Mouse (Mus musculus): ENCODE measurements around the gene Olfr1122.
"Not testable (repeated sequence)": the region's sequence is repeated elsewhere in the genome, so short reads cannot be mapped to it uniquely, and the experiment has no call there.

Olfr1122 gene

DNA sequence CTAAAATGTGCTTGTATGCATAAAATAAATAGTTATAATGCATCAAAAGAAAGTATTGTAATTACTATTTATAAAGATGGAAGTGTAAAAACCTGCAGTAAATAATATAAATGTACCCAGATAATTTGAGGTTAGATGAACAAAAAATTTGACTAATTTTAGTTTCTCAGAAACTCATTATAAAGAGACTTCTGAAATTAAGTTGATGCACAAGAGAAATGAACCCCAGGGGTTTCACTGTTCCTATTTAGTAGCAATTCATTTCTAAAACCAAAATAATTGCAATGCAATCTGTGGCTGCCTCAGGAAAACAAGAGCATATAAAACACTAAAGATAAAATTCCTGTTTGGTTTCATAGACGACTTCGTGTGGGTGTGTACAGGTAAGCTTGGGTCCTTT is at the start of gene Olfr1122:
TSS of gene Olfr1122 (plus strand) at position 301 of the 400 bp plus-strand sequence.
- no peak for DNase-seq (ENCODE audit: low read depth, low spot score)

DNA sequence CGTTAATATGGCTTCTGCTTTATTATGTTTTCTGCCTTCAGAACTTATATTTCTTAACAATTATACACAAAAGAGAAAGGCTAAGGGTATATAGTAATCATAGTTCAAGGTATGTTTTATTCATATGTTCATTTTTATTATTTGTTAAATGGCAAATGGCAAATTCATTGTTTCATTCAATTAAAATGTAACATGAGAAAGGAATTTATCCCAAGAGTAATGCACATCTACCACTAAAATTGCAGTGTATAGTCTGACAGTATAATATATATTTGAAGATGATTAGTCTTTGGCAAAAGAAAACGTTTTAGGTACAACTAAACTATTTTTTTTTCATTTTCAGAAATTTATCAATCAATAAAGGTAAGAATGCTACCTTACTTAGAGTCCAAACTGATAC is 31.1 kb upstream of the Olfr1122 start, which contains the start of gene Olfr1120:
TSS of gene Olfr1120 (plus strand) at position 301 of the 400 bp plus-strand sequence.
- DNase-seq (ENCODE audit: low read depth, low spot score), result no peak

DNA sequence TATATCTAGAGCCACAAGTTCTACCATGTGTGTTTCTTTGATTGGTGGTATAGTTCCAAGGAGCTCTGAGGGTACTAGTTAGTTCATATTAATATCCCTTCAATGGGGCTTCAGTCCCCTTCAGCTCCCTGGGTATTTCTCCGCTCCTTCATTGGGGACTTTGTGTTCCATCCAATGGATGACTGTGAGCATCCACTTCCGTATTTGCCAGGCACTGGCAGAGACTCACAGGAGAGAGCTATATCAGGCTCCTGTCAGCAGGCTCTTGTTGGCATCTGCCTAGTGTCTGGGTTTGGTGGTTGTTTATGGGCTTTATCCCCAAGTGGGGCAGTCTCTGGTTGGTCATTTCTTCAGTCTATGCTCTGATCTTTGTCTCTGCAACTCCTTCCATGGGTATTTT is 25.5 kb upstream of the Olfr1122 start:
- DNase-seq (ENCODE audit: low read depth, low spot score), result not testable (repeated sequence)

DNA sequence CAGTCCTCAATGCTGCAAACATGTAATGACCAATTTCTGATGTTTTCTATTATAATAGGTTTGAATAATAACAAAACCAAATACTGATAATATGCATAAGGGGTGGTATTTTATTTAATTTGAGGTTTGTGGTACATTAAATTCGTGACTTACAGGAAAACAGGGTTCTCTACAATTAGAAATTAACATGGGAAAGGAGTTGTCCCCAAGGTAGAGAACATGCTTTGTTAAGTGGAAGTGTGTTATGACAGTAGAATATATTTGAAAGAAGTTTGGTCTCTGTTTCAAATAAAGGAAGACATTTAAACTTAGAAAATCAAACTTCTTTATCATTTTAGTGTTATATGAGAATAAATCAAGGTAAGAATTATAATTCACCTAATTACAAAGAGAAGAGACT is 16.1 kb upstream of the Olfr1122 start, which contains the start of gene Olfr1121:
TSS of gene Olfr1121 (plus strand) at position 301 of the 400 bp plus-strand sequence.
- no peak for DNase-seq (ENCODE audit: low read depth, low spot score)

GRCm38 (mm10) chr2:87371726-87372125 is 13.9 kb upstream of the Olfr1122 start:
- DNase-seq (ENCODE audit: low read depth, low spot score), result no peak

DNA sequence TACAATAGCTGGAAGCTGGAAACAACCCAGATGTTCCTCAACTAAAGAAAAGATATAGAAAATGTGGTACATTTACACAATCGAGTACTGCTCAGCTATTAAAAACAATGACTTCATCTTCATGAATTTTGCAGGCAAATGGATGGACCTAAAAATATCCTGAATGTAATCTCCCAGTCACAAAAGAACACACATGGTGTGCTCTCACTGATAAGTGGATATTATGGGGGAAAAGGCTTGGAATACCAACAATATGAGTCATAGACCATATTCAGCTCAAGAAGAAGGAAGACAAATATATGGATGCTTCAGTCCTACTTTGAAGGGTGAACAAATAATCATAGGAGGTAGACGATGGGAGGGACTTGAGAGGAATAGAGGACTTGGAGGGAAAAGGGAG is 1.7 kb upstream of the Olfr1122 start:
- DNase-seq (ENCODE audit: low read depth, low spot score), result no peak

DNA sequence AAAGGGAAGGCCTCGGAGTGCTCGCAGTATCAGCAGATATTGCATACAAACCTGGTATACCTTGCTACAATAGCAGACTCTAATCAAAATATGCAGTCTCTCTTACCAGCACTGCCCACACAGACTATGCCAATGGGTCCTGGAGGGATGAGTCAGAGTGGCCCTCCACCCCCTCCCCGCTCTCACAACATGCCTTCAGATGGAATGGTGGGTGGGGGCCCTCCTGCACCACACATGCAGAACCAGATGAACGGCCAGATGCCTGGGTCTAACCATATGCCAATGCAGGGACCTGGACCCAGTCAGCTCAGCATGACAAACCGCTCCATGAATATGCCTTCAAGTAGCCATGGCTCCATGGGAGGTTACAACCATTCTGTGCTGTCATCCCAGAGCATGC is 8.0 kb downstream of the Olfr1122 start:
- DNase-seq (ENCODE audit: low read depth, low spot score), result not testable (repeated sequence)

- not testable (repeated sequence) for DNase-seq (ENCODE audit: low read depth, low spot score)
These were observed 9.0 kb downstream of the Olfr1122 start for GRCm38 (mm10) chr2:87394686-87395085.

DNA sequence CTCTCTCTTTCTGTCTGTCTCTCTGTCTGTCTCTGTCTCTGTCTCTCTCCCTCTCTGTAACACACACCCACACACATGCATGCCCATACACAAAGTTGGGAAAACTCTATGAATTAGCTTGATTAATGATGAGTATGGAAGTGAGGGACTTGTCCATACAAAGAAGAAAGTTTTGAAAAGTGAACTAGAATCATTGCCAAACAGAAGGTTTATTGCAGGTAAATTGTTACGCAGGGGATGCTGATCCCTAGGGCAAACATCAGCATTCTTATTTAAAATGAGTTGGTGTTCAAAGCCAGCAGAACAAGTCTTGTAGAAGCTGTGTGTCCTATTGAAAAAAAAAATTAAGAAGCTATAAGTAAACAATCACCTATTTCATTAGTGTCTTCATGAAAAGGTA is 30.7 kb downstream of the Olfr1122 start, which contains the start of gene Olfr1123:
TSS of gene Olfr1123 (plus strand) at position 301 of the 400 bp plus-strand sequence.
- DNase-seq (ENCODE audit: low read depth, low spot score), result no peak

GRCm38 (mm10) chr2:87429975-87430374 is 44.3 kb downstream of the Olfr1122 start, which contains the start of gene Olfr1124:
Olfr1124 (plus strand) TSS chr2:87430275.
- DNase-seq (ENCODE audit: low read depth, low spot score), result no peak

- no peak for DNase-seq (ENCODE audit: low read depth, low spot score)
These were observed 52.1 kb downstream of the Olfr1122 start for GRCm38 (mm10) chr2:87437731-87438130.
